Comparison of ENCODE assay signal across 8 mouse cellular contexts in the genomic region with DNA sequence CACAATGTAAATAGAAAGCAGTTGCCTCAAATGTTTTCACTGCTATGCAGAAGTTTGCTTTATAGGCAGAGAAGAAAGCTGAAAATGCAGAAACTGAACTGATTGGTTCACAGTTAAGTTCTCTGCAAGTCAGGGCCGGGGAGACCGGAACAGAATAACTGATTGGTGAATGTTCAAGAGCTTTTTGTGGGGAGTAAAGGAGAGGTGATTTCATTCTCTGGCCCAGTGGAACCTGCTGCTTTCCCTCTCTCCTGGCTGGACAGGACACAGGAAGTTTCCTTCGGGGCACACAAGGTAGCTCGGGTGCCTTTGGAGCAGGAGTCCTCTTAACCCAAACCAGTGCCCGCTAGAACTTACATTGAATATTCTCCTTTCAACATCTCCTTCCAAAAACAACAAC. TPM values are rescaled to one million over a fixed set of nuclear protein-coding genes. Genes with fewer than 3 reads are reported as not detected.
DNase-seq lines count a peak whose midpoint lies in the region; ATAC-seq and TF ChIP-seq lines count a peak whose summit lies in the region.

No protein-coding gene starts in this region.

- intact Hi-C loops in gastrocnemius, postnatal 14 days (cut with DNase I; ENCODE audit: low total_unique reads): no loop called here

- 49% methylated on average over 5 of the region's 5 CpGs for WGBS in forebrain, embryonic 16.5 days
- WGBS in intestine, embryonic 15.5 days: 62% methylated on average over 5 of the region's 5 CpGs
- WGBS in liver, embryonic 16.5 days (ENCODE audit: insufficient replicate concordance): 17% methylated on average over 5 of the region's 5 CpGs
- 75% methylated on average over 5 of the region's 5 CpGs for WGBS in neural tube, embryonic 14.5 days

- H3K9ac ChIP-seq in forebrain, embryonic 16.5 days (replicated peaks; ENCODE audit: low read depth, low read length): no peak overlapping the region
- no peak overlapping the region for H3K9ac ChIP-seq in intestine, embryonic 15.5 days
- H3K9ac ChIP-seq in liver, embryonic 16.5 days (ENCODE audit: low read depth, low read length): peak overlapping the region; percentile 77; the same call in 1 of the 2 replicates
- no peak overlapping the region for H3K9ac ChIP-seq in neural tube, embryonic 14.5 days (replicated peaks; ENCODE audit: low read depth, low read length)

- ATAC-seq in forebrain, embryonic 16.5 days: 0 out of 2 replicates have a peak, but pooled peaks have one; percentile 36
- peak; percentile 65 for ATAC-seq in intestine, embryonic 15.5 days
- ATAC-seq in liver, embryonic 16.5 days (ENCODE audit: low read depth): peak; percentile 58
- ATAC-seq in neural tube, embryonic 14.5 days (ENCODE audit: low read depth): no peak

- H3K4me1 ChIP-seq in bone marrow macrophage, adult 2 months (ENCODE audit: control insufficient read depth, insufficient read depth, low read length): peaks cover 7% of the 10 kb centered on the region
- peaks cover 10% of the 10 kb centered on the region; the same call in 1 of the 2 replicates for H3K4me1 ChIP-seq in forebrain, embryonic 16.5 days (replicated peaks; ENCODE audit: control insufficient read depth, insufficient read depth, low read length)
- H3K4me1 ChIP-seq in intestine, embryonic 15.5 days (replicated peaks): no peaks in the 10 kb centered on the region
- H3K4me1 ChIP-seq in liver, embryonic 16.5 days (ENCODE audit: control insufficient read depth, low read depth, low read length): peaks cover 6% of the 10 kb centered on the region
- H3K4me1 ChIP-seq in neural tube, embryonic 14.5 days (ENCODE audit: control insufficient read depth, insufficient read depth, low read length): no peaks in the 10 kb centered on the region

- DNase-seq in gastrocnemius, postnatal 10 days: peak; percentile 11
- DNase-seq in gastrocnemius, postnatal 14 days: no peak
- no peak for DNase-seq in frontal cortex, postnatal 10 days (ENCODE audit: low spot score in 2 of 2)

- H3K27me3 ChIP-seq in forebrain, embryonic 16.5 days (replicated peaks; ENCODE audit: control insufficient read depth, insufficient read depth, low read length): no peaks in the 10 kb centered on the region
- H3K27me3 ChIP-seq in intestine, embryonic 15.5 days (replicated peaks): no peaks in the 10 kb centered on the region
- no peaks in the 10 kb centered on the region for H3K27me3 ChIP-seq in liver, embryonic 16.5 days (ENCODE audit: control insufficient read depth, insufficient read depth, low read depth, low read length)
- no peaks in the 10 kb centered on the region for H3K27me3 ChIP-seq in neural tube, embryonic 14.5 days (ENCODE audit: control insufficient read depth, insufficient read depth, low read length)

- peak overlapping the region; percentile 59 for H3K27ac ChIP-seq in bone marrow macrophage, adult 2 months (ENCODE audit: insufficient read depth, low read depth, low read length)
- H3K27ac ChIP-seq in forebrain, embryonic 16.5 days (ENCODE audit: low read length): no peak overlapping the region
- no peak overlapping the region; the same call in 1 of the 2 replicates for H3K27ac ChIP-seq in intestine, embryonic 15.5 days
- H3K27ac ChIP-seq in liver, embryonic 16.5 days (ENCODE audit: low read length): peak overlapping the region; percentile 83
- H3K27ac ChIP-seq in neural tube, embryonic 14.5 days (ENCODE audit: low read depth, low read length): no peak overlapping the region

- H3K4me2 ChIP-seq in forebrain, embryonic 16.5 days (ENCODE audit: low read length): peak overlapping the region; percentile 94
- peak overlapping the region; percentile 72 for H3K4me2 ChIP-seq in intestine, embryonic 15.5 days (replicated peaks)
- peak overlapping the region; percentile 69 for H3K4me2 ChIP-seq in liver, embryonic 16.5 days (ENCODE audit: low read depth, low read length)
- peak overlapping the region; percentile 76; the same call in 1 of the 2 replicates for H3K4me2 ChIP-seq in neural tube, embryonic 14.5 days (ENCODE audit: low read depth, low read length)

- H3K9me3 ChIP-seq in forebrain, embryonic 16.5 days (ENCODE audit: control insufficient read depth, low read length): no peaks in the 10 kb centered on the region
- no peaks in the 10 kb centered on the region for H3K9me3 ChIP-seq in intestine, embryonic 15.5 days
- no peaks in the 10 kb centered on the region for H3K9me3 ChIP-seq in liver, embryonic 16.5 days (replicated peaks; ENCODE audit: control insufficient read depth, low read length)
- H3K9me3 ChIP-seq in neural tube, embryonic 14.5 days (ENCODE audit: control insufficient read depth, low read length): no peaks in the 10 kb centered on the region

- TF ChIP-seq CTCF in bone marrow macrophage, adult 2 months (IDR thresholded peaks at IDR 0.05; ENCODE audit: low read depth, low read length): no peak

- no peak for TF ChIP-seq POLR2A in bone marrow macrophage, adult 2 months (IDR thresholded peaks at IDR 0.05; ENCODE audit: borderline replicate concordance, low read depth, low read length)

- H3K36me3 ChIP-seq in forebrain, embryonic 16.5 days (ENCODE audit: control insufficient read depth, insufficient read depth): no peaks in the 10 kb centered on the region
- no peaks in the 10 kb centered on the region for H3K36me3 ChIP-seq in intestine, embryonic 15.5 days
- no peaks in the 10 kb centered on the region for H3K36me3 ChIP-seq in liver, embryonic 16.5 days (ENCODE audit: control insufficient read depth, insufficient read depth)
- H3K36me3 ChIP-seq in neural tube, embryonic 14.5 days (ENCODE audit: control insufficient read depth, insufficient read depth, low read length): no peaks in the 10 kb centered on the region

- H3K4me3 ChIP-seq in bone marrow macrophage, adult 2 months (ENCODE audit: insufficient read depth, low read length): peak overlapping the region; percentile 83
- no peak overlapping the region; the same call in 1 of the 2 replicates for H3K4me3 ChIP-seq in forebrain, embryonic 16.5 days (replicated peaks; ENCODE audit: low read length)
- H3K4me3 ChIP-seq in intestine, embryonic 15.5 days (replicated peaks): peak overlapping the region; percentile 62
- H3K4me3 ChIP-seq in liver, embryonic 16.5 days (ENCODE audit: low read depth, low read length): peak overlapping the region; percentile 83
- H3K4me3 ChIP-seq in neural tube, embryonic 14.5 days (ENCODE audit: low read depth, low read length): no peak overlapping the region

RNA-seq across cellular contexts. Expression of gene Nmi, which starts 1.2 kb away (rescaled TPM):
- 1 to 10 TPM; 4.9 to 5.9 TPM for total RNA-seq in gastrocnemius, postnatal 10 days (2021)
- 1 to 10 TPM; 3.4 to 4.3 TPM for total RNA-seq in gastrocnemius, postnatal 14 days (2021)
- polyA plus RNA-seq in bone marrow macrophage, adult 2 months (2012; ENCODE audit: insufficient read depth, insufficient read length, missing spikeins): 33.7 and 41.2 TPM in 2 replicates
- polyA plus RNA-seq in forebrain, embryonic 16.5 days (2015; fragmentation: Nextera tagmentation; extraction: Ambion mirVana): 4.9 and 7.2 TPM in 2 replicates
- 16.9 and 21.6 TPM in 2 replicates for polyA plus RNA-seq in intestine, embryonic 15.5 days (2015; fragmentation: Nextera tagmentation; extraction: Ambion mirVana)
- 9.4 and 10.3 TPM in 2 replicates for polyA plus RNA-seq in liver, embryonic 16.5 days (2015; fragmentation: Nextera tagmentation; extraction: Ambion mirVana)
- polyA plus RNA-seq in neural tube, embryonic 14.5 days (2014; fragmentation: Nextera tagmentation; extraction: Ambion mirVana): 2.7 and 3.9 TPM in 2 replicates

RNA-seq across cellular contexts. Expression of gene Rbm43, which starts 37.2 kb away (rescaled TPM):
- total RNA-seq in gastrocnemius, postnatal 10 days (2021): 1 to 10 TPM; 3.2 to 4.2 TPM
- 1 to 10 TPM; 2.4 to 2.6 TPM for total RNA-seq in gastrocnemius, postnatal 14 days (2021)
- polyA plus RNA-seq in bone marrow macrophage, adult 2 months (2012; ENCODE audit: insufficient read depth, insufficient read length, missing spikeins): 25.6 and 29.4 TPM in 2 replicates
- 6.1 and 6.8 TPM in 2 replicates for polyA plus RNA-seq in forebrain, embryonic 16.5 days (2015; fragmentation: Nextera tagmentation; extraction: Ambion mirVana)
- polyA plus RNA-seq in intestine, embryonic 15.5 days (2015; fragmentation: Nextera tagmentation; extraction: Ambion mirVana): 10.8 TPM in 2 replicates
- polyA plus RNA-seq in liver, embryonic 16.5 days (2015; fragmentation: Nextera tagmentation; extraction: Ambion mirVana): 17.8 and 20.8 TPM in 2 replicates
- polyA plus RNA-seq in neural tube, embryonic 14.5 days (2014; fragmentation: Nextera tagmentation; extraction: Ambion mirVana): 4.8 and 5.8 TPM in 2 replicates

Comparison
In these comparisons a context has a peak if more than half of its experiments do, and no peak if none do; other contexts are left out.
1. H3K27ac ChIP-seq: peak in bone marrow macrophage, adult 2 months (single experiment) and liver, embryonic 16.5 days (single experiment); none in forebrain, embryonic 16.5 days (single experiment), intestine, embryonic 15.5 days (single experiment) and neural tube, embryonic 14.5 days (single experiment).
2. H3K4me3 ChIP-seq: peak in bone marrow macrophage, adult 2 months (single experiment), intestine, embryonic 15.5 days (single experiment) and liver, embryonic 16.5 days (single experiment); none in forebrain, embryonic 16.5 days (single experiment) and neural tube, embryonic 14.5 days (single experiment).
3. Peak in every context shown above with its lines, with median percentiles within 50 percentile points of each other: H3K4me2 ChIP-seq.